ENCODE assay signal across 10 mouse cellular contexts in genomic region chr3:88529204-88530000, GRCm38 (mm10). TPM values are rescaled to one million over a fixed set of nuclear protein-coding genes. Genes with fewer than 3 reads are reported as not detected.
DNase-seq lines count a peak whose midpoint lies in the region; ATAC-seq and TF ChIP-seq lines count a peak whose summit lies in the region.
"Had no signal": no experiment of that assay in that cellular context is flagged by ENCODE, and none has a peak within 500 bp of the region (broad histone marks: within the 10 kb centered on the region; RNA-seq: fewer than 3 reads in every experiment).

No protein-coding gene starts in this region.

- no peak for DNase-seq in heart, postnatal 10 days
- no peak for DNase-seq in forebrain, postnatal 0 days
- DNase-seq in midbrain, embryonic 10.5 days (ENCODE audit: low spot score) = no peak
- no peak for DNase-seq in cerebellum, postnatal 25 days
- no peak for DNase-seq in gastrocnemius, adult 8-10 months (ENCODE audit: low spot score in 2 of 2)
- DNase-seq: spleen, adult 18-20 months had no signal

- 25% methylated on average over 7 of the region's 7 CpGs for WGBS in heart, embryonic 11.5 days (ENCODE audit: insufficient replicate concordance)
- 14% methylated on average over 7 of the region's 7 CpGs for WGBS in forebrain, postnatal 0 days
- WGBS in midbrain, embryonic 10.5 days = 36% methylated on average over 7 of the region's 7 CpGs

- intact Hi-C loops in heart, postnatal 10 days (cut with DNase I) = no loop called here

- no peaks in the 10 kb centered on the region for H3K9me3 ChIP-seq in heart, embryonic 11.5 days (replicated peaks; ENCODE audit: control insufficient read depth, low read length)
- H3K9me3 ChIP-seq in ES-Bruce4 (replicated peaks; ENCODE audit: control insufficient read depth, insufficient read depth, low read length, poor library complexity, severe bottlenecking) = no peaks in the 10 kb centered on the region
- no peaks in the 10 kb centered on the region for H3K9me3 ChIP-seq in forebrain, postnatal 0 days (ENCODE audit: low read length)
- H3K9me3 ChIP-seq in midbrain, embryonic 10.5 days (replicated peaks) = no peaks in the 10 kb centered on the region

- H3K4me2 ChIP-seq in heart, embryonic 11.5 days = peak overlapping the region; percentile 85
- H3K4me2 ChIP-seq in forebrain, postnatal 0 days (ENCODE audit: low read depth) = peak overlapping the region; percentile 78

- H3K9ac ChIP-seq in heart, embryonic 11.5 days (ENCODE audit: low read depth, low read length) = peak overlapping the region; percentile 39; the same call in 1 of the 2 replicates
- peak overlapping the region; percentile 84 for H3K9ac ChIP-seq in ES-Bruce4 (ENCODE audit: low read depth, poor library complexity, severe bottlenecking)
- H3K9ac ChIP-seq in forebrain, postnatal 0 days = peak overlapping the region; percentile 100

- no peak for ATAC-seq in heart, embryonic 11.5 days (replicated peaks; ENCODE audit: insufficient number of reproducible peaks, low FRiP score, low TSS enrichment)
- no peak for ATAC-seq in forebrain, postnatal 0 days
- no peak for ATAC-seq in granulocyte monocyte progenitor cell, adult 5-6 weeks (replicated peaks; ENCODE audit: poor library complexity, severe bottlenecking)

- H3K36me3 ChIP-seq in heart, embryonic 11.5 days (ENCODE audit: control insufficient read depth, insufficient read depth, low read length) = 0 out of 2 replicates have a peak, but pooled peaks cover 5% of the 10 kb centered on the region
- H3K36me3 ChIP-seq in ES-Bruce4 (ENCODE audit: control insufficient read depth, insufficient read depth, low read length, poor library complexity, severe bottlenecking) = peaks cover 13% of the 10 kb centered on the region
- peaks cover 7% of the 10 kb centered on the region; the same call in 1 of the 2 replicates for H3K36me3 ChIP-seq in forebrain, postnatal 0 days (ENCODE audit: insufficient read depth)
- H3K36me3 ChIP-seq in midbrain, embryonic 10.5 days = peaks cover 18% of the 10 kb centered on the region

- H3K27me3 ChIP-seq in heart, embryonic 11.5 days (ENCODE audit: control insufficient read depth, insufficient read depth, low read length) = no peaks in the 10 kb centered on the region
- H3K27me3 ChIP-seq in ES-Bruce4 (ENCODE audit: control insufficient read depth, insufficient read depth, low read length, poor library complexity, severe bottlenecking) = no peaks in the 10 kb centered on the region
- no peaks in the 10 kb centered on the region for H3K27me3 ChIP-seq in forebrain, postnatal 0 days (ENCODE audit: insufficient read depth, low read length)
- H3K27me3 ChIP-seq in midbrain, embryonic 10.5 days (ENCODE audit: low read depth, poor library complexity, severe bottlenecking) = no peaks in the 10 kb centered on the region

- TF ChIP-seq CTCF in ES-Bruce4 (IDR thresholded peaks at IDR 0.05; ENCODE audit: low read depth, low read length) = no peak
- TF ChIP-seq CTCF in forebrain, postnatal 0 days (IDR thresholded peaks at IDR 0.05; ENCODE audit: low read depth) = no peak

- H3K27ac ChIP-seq in heart, embryonic 11.5 days (ENCODE audit: low read depth, low read length) = peak overlapping the region; percentile 54; the same call in 1 of the 2 replicates
- H3K27ac ChIP-seq in ES-Bruce4 (ENCODE audit: insufficient read depth, low read length) = peak overlapping the region; percentile 57
- 0 out of 2 replicates have a peak overlapping the region, but pooled peaks have one; percentile 45 for H3K27ac ChIP-seq in forebrain, postnatal 0 days (ENCODE audit: low read depth, low read length)
- H3K27ac ChIP-seq in midbrain, embryonic 10.5 days (replicated peaks) = peak overlapping the region; percentile 100

- peaks cover 51% of the 10 kb centered on the region for H3K4me1 ChIP-seq in heart, embryonic 11.5 days (ENCODE audit: control insufficient read depth, insufficient read depth, low read length)
- peaks cover 4% of the 10 kb centered on the region for H3K4me1 ChIP-seq in ES-Bruce4 (ENCODE audit: control insufficient read depth, insufficient read depth, low read length)
- H3K4me1 ChIP-seq in forebrain, postnatal 0 days (ENCODE audit: insufficient read depth) = peaks cover 27% of the 10 kb centered on the region
- peaks cover 62% of the 10 kb centered on the region for H3K4me1 ChIP-seq in midbrain, embryonic 10.5 days

- H3K4me3 ChIP-seq in heart, embryonic 11.5 days (ENCODE audit: low read depth, low read length) = peak overlapping the region; percentile 70
- H3K4me3 ChIP-seq in ES-Bruce4 (ENCODE audit: low read depth, low read length) = peak overlapping the region; percentile 50
- peak overlapping the region; percentile 60 for H3K4me3 ChIP-seq in forebrain, postnatal 0 days (ENCODE audit: low read depth, low read length)
- peak overlapping the region; percentile 87 for H3K4me3 ChIP-seq in midbrain, embryonic 10.5 days

- TF ChIP-seq POLR2A in ES-Bruce4 (IDR thresholded peaks at IDR 0.05; ENCODE audit: insufficient read depth, low read length) = no peak

- no peak for TF ChIP-seq EP300 in ES-Bruce4 (IDR thresholded peaks at IDR 0.05; ENCODE audit: insufficient read depth, low read depth, low read length)

RNA-seq across cellular contexts. Expression of gene Mex3a, which starts 2.8 kb away (rescaled TPM):
- 16.5 and 16.9 TPM in 2 replicates for polyA plus RNA-seq in heart, embryonic 11.5 days (2014; fragmentation: Nextera tagmentation; extraction: Ambion mirVana)
- 1 to 10 TPM; 3.4 to 6.3 TPM for total RNA-seq in heart, postnatal 10 days (2021)
- polyA plus RNA-seq in ES-Bruce4 (2011; ENCODE audit: insufficient read depth, insufficient read length, low read depth, missing spikeins) = 42.3 and 43.4 TPM in 2 replicates
- total RNA-seq in forebrain, postnatal 0 days (2014; rRNA removed) = 64.5 and 71.9 TPM in 2 replicates
- 16.2 and 20.5 TPM in 2 replicates for polyA plus RNA-seq in forebrain, postnatal 0 days (2015; fragmentation: Nextera tagmentation; extraction: Ambion mirVana)
- 27.7 and 33.8 TPM in 2 replicates for polyA plus RNA-seq in midbrain, embryonic 10.5 days (2016; fragmentation: Nextera tagmentation; extraction: Ambion mirVana)
- under 1 TPM; 0.07 to 0.31 (median 0.15) TPM for total RNA-seq in gastrocnemius, adult 8-10 months (2022)
- total RNA-seq in granulocyte monocyte progenitor cell, adult 5-6 weeks (2014; fragmentation: Nextera tagmentation) = 3.8 and 5.1 TPM in 2 replicates
- 1.7 and 2.5 TPM in 2 replicates for total RNA-seq in granulocyte monocyte progenitor cell, adult 5-6 weeks (2017)

RNA-seq across cellular contexts. Expression of gene Rab25, which starts 18.7 kb away (rescaled TPM):
- polyA plus RNA-seq in heart, embryonic 11.5 days (2014; fragmentation: Nextera tagmentation; extraction: Ambion mirVana) = 0.21 TPM in 1 of 2 replicates, not detected in the other
- total RNA-seq in heart, postnatal 10 days (2021) = not detected
- 33.2 and 35.1 TPM in 2 replicates for polyA plus RNA-seq in ES-Bruce4 (2011; ENCODE audit: insufficient read depth, insufficient read length, low read depth, missing spikeins)
- not detected in 2 replicates for total RNA-seq in forebrain, postnatal 0 days (2014; rRNA removed)
- 0.33 TPM in 1 of 2 replicates, not detected in the other for polyA plus RNA-seq in forebrain, postnatal 0 days (2015; fragmentation: Nextera tagmentation; extraction: Ambion mirVana)
- polyA plus RNA-seq in midbrain, embryonic 10.5 days (2016; fragmentation: Nextera tagmentation; extraction: Ambion mirVana) = 0.49 and 0.79 TPM in 2 replicates
- total RNA-seq in gastrocnemius, adult 8-10 months (2022) = not detected
- total RNA-seq in granulocyte monocyte progenitor cell, adult 5-6 weeks (2014; fragmentation: Nextera tagmentation) = 1.0 and 1.2 TPM in 2 replicates
- total RNA-seq in granulocyte monocyte progenitor cell, adult 5-6 weeks (2017) = not detected in 2 replicates
- total RNA-seq: hematopoietic stem cell, adult 5-6 weeks had no signal

RNA-seq across cellular contexts. Expression of gene Lmna, which starts 19.6 kb away (rescaled TPM):
- polyA plus RNA-seq in heart, embryonic 11.5 days (2014; fragmentation: Nextera tagmentation; extraction: Ambion mirVana) = 78.2 and 82.0 TPM in 2 replicates
- 100 to 1,000 TPM; 164 to 173 TPM for total RNA-seq in heart, postnatal 10 days (2021)
- polyA plus RNA-seq in ES-Bruce4 (2011; ENCODE audit: insufficient read depth, insufficient read length, low read depth, missing spikeins) = 30.0 and 37.2 TPM in 2 replicates
- 49.4 and 71.3 TPM in 2 replicates for total RNA-seq in forebrain, postnatal 0 days (2014; rRNA removed)
- 51.4 and 52.9 TPM in 2 replicates for polyA plus RNA-seq in forebrain, postnatal 0 days (2015; fragmentation: Nextera tagmentation; extraction: Ambion mirVana)
- polyA plus RNA-seq in midbrain, embryonic 10.5 days (2016; fragmentation: Nextera tagmentation; extraction: Ambion mirVana) = 13.5 and 18.3 TPM in 2 replicates
- total RNA-seq in gastrocnemius, adult 8-10 months (2022) = 10 to 100 TPM; 59.0 to 76.0 (median 67.8) TPM
- not detected in 2 replicates for total RNA-seq in granulocyte monocyte progenitor cell, adult 5-6 weeks (2014; fragmentation: Nextera tagmentation)
- 0.41 and 1.6 TPM in 2 replicates for total RNA-seq in granulocyte monocyte progenitor cell, adult 5-6 weeks (2017)

RNA-seq across cellular contexts. Expression of gene Lamtor2, which starts 23.5 kb away (rescaled TPM):
- polyA plus RNA-seq in heart, embryonic 11.5 days (2014; fragmentation: Nextera tagmentation; extraction: Ambion mirVana) = 86.9 and 110 TPM in 2 replicates
- 10 to 100 TPM; 87.3 to 94.0 TPM for total RNA-seq in heart, postnatal 10 days (2021)
- 138 and 151 TPM in 2 replicates for polyA plus RNA-seq in ES-Bruce4 (2011; ENCODE audit: insufficient read depth, insufficient read length, low read depth, missing spikeins)
- total RNA-seq in forebrain, postnatal 0 days (2014; rRNA removed) = 52.2 and 55.5 TPM in 2 replicates
- 186 and 202 TPM in 2 replicates for polyA plus RNA-seq in forebrain, postnatal 0 days (2015; fragmentation: Nextera tagmentation; extraction: Ambion mirVana)
- 175 and 192 TPM in 2 replicates for polyA plus RNA-seq in midbrain, embryonic 10.5 days (2016; fragmentation: Nextera tagmentation; extraction: Ambion mirVana)
- 10 to 100 TPM; 83.0 to 95.4 (median 86.1) TPM for total RNA-seq in gastrocnemius, adult 8-10 months (2022)
- 60.7 and 74.3 TPM in 2 replicates for total RNA-seq in granulocyte monocyte progenitor cell, adult 5-6 weeks (2014; fragmentation: Nextera tagmentation)
- 102 and 122 TPM in 2 replicates for total RNA-seq in granulocyte monocyte progenitor cell, adult 5-6 weeks (2017)

RNA-seq across cellular contexts. Expression of gene Ubqln4, which starts 24.2 kb away (rescaled TPM):
- 48.8 and 49.5 TPM in 2 replicates for polyA plus RNA-seq in heart, embryonic 11.5 days (2014; fragmentation: Nextera tagmentation; extraction: Ambion mirVana)
- total RNA-seq in heart, postnatal 10 days (2021) = 10 to 100 TPM; 56.5 to 57.2 TPM
- 118 and 133 TPM in 2 replicates for polyA plus RNA-seq in ES-Bruce4 (2011; ENCODE audit: insufficient read depth, insufficient read length, low read depth, missing spikeins)
- 102 and 116 TPM in 2 replicates for total RNA-seq in forebrain, postnatal 0 days (2014; rRNA removed)
- 29.3 and 30.8 TPM in 2 replicates for polyA plus RNA-seq in forebrain, postnatal 0 days (2015; fragmentation: Nextera tagmentation; extraction: Ambion mirVana)
- 71.1 and 74.1 TPM in 2 replicates for polyA plus RNA-seq in midbrain, embryonic 10.5 days (2016; fragmentation: Nextera tagmentation; extraction: Ambion mirVana)
- total RNA-seq in gastrocnemius, adult 8-10 months (2022) = 100 to 1,000 TPM in 1 of 4 experiments, 10 to 100 TPM in 3; 91.9 to 112 (median 94.6) TPM
- 64.7 and 67.9 TPM in 2 replicates for total RNA-seq in granulocyte monocyte progenitor cell, adult 5-6 weeks (2014; fragmentation: Nextera tagmentation)
- total RNA-seq in granulocyte monocyte progenitor cell, adult 5-6 weeks (2017) = 37.9 and 39.6 TPM in 2 replicates

Comparison
In these comparisons a context has a peak if more than half of its experiments do, and no peak if none do; other contexts are left out.
1. H3K27ac ChIP-seq: peak in every context shown above with its lines; median percentile 100 in midbrain, embryonic 10.5 days; 57 in ES-Bruce4; 54 in heart, embryonic 11.5 days; 45 in forebrain, postnatal 0 days.
2. H3K9ac ChIP-seq: peak in every context shown above with its lines; median percentile 100 in forebrain, postnatal 0 days; 84 in ES-Bruce4; 39 in heart, embryonic 11.5 days.
3. RNA of gene Lmna, which starts 19.6 kb away (total RNA-seq): 164 to 173 TPM in heart, postnatal 10 days, 59.0 to 76.0 TPM in gastrocnemius, adult 8-10 months and 49.4 to 71.3 TPM in forebrain, postnatal 0 days; 0.41 to 1.6 TPM in granulocyte monocyte progenitor cell, adult 5-6 weeks; every median in the first group is over 10 times any median in the second.
4. Peak in every context shown above with its lines, with median percentiles within 50 percentile points of each other: H3K4me3 ChIP-seq.